In genomic region chr7:16099901-16100300, GRCm38 (mm10) we compare ENCODE assay signal across 1 mouse cellular context.
TF ChIP-seq lines count a peak whose summit lies in the region.

No protein-coding gene starts in this region.

TF ChIP-seq in CH12.LX, 34 proteins besides CTCF, POLR2A, EP300 and RAD21 (continued from another document):
- TF ChIP-seq MAZ (IDR thresholded peaks at IDR 0.05; ENCODE audit: low read depth, low read length) (no peak), PAX5 (IDR thresholded peaks at IDR 0.05; ENCODE audit: low read length) (no peak), MEF2A (IDR thresholded peaks at IDR 0.05; ENCODE audit: borderline replicate concordance, low read depth, low read length) (no peak), NRF1 (IDR thresholded peaks at IDR 0.05; ENCODE audit: low read depth, low read length) (no peak), JUND (conservative IDR thresholded peaks at IDR 0.05; ENCODE audit: low read depth, low read length) (no peak), RCOR1 (conservative IDR thresholded peaks at IDR 0.05; ENCODE audit: low read depth, low read length) (no peak)
